Mouse (Mus musculus): ENCODE results near the gene Dab1. TPM values are rescaled to one million over a fixed set of nuclear protein-coding genes. Genes with fewer than 3 reads are reported as not detected.

Dab1 gene
- polyA plus RNA-seq, 1 experiment from 2014 or later, result 11.2 TPM

- Histone ChIP-seq H3K9ac (no peak overlapping the region), H3K4me2 (no peak overlapping the region), H3K27ac (no peak overlapping the region), H3K9me3 (no peaks in the 10 kb centered on the region), H3K4me1 (no peaks in the 10 kb centered on the region), H3K27me3 (replicated peaks) (no peaks in the 10 kb centered on the region), H3K36me3 (no peaks in the 10 kb centered on the region), H3K4me3 (replicated peaks) (no peak overlapping the region)
- no peak for ATAC-seq (ENCODE audit: insufficient read depth, low FRiP score, low read depth)
- WGBS, result 48% methylated on average over 3 of the region's 3 CpGs
Observed at GRCm38 (mm10) chr4:104067748-104068147, 448.6 kb downstream of the Dab1 start.

DNA sequence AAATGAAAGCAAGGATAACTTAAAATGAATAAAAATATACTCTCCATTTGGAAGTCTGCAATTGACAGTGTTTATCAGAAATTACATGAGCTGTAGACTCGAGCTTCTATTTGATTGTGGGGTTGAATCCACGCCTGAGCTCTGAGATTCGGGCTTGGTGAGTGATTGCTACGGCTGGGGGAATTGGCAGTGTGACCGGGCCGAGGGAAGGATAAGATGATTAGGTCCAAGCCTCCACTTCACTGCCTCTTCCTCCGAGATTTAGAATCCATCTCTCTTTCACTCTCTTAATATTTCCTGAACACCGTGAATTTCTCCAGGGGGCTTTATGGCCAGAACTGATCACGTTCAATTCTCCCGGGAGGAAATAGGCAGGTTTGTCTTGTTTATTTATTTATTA, 452.1 kb downstream of the Dab1 start:
- H3K27ac ChIP-seq, result no peak overlapping the region
- H3K27me3 ChIP-seq (replicated peaks), result no peaks in the 10 kb centered on the region
- H3K9me3 ChIP-seq, result no peaks in the 10 kb centered on the region
- H3K4me3 ChIP-seq (replicated peaks), result no peak overlapping the region
- no peaks in the 10 kb centered on the region for H3K4me1 ChIP-seq
- WGBS, result 61% methylated on average over 10 of the region's 10 CpGs
- no peak overlapping the region for H3K9ac ChIP-seq
- H3K4me2 ChIP-seq, result no peak overlapping the region
- ATAC-seq (ENCODE audit: insufficient read depth, low FRiP score, low read depth), result no peak
- H3K36me3 ChIP-seq, result no peaks in the 10 kb centered on the region

GRCm38 (mm10) chr4:104073920-104074459, 454.8 kb downstream of the Dab1 start:
- Histone ChIP-seq H3K9me3 (no peaks in the 10 kb centered on the region), H3K4me3 (replicated peaks) (no peak overlapping the region), H3K27ac (no peak overlapping the region), H3K4me1 (no peaks in the 10 kb centered on the region), H3K4me2 (no peak overlapping the region), H3K27me3 (replicated peaks) (no peaks in the 10 kb centered on the region), H3K9ac (no peak overlapping the region), H3K36me3 (no peaks in the 10 kb centered on the region)
- 76% methylated on average over 7 of the region's 7 CpGs for WGBS
- no peak for ATAC-seq (ENCODE audit: insufficient read depth, low FRiP score, low read depth)

DNA sequence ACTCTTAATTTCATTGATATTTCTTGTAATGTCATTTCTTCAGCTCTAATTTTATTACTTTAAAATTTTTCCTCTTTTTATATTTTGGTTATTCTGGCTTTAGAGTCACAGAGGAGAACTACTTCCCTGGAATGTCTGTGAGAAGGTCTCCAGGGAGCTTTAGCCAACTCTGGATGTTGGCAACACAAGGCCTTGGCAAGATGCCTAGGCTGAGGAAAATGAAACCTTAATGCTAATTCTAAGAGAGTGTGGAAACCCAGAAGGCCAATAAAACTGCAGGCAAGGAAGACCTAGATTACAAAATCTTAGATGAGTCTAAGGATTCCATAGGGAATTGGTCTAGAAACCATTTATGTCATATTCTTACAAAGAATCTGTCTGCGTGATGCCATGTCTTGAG, 458.6 kb downstream of the Dab1 start:
- Histone ChIP-seq H3K9me3 (no peaks in the 10 kb centered on the region), H3K36me3 (no peaks in the 10 kb centered on the region), H3K4me3 (replicated peaks) (no peak overlapping the region), H3K27me3 (replicated peaks) (no peaks in the 10 kb centered on the region), H3K9ac (no peak overlapping the region), H3K4me2 (no peak overlapping the region), H3K4me1 (no peaks in the 10 kb centered on the region), H3K27ac (no peak overlapping the region)
- 91% methylated on average over 1 of the region's 1 CpGs for WGBS
- no peak for ATAC-seq (ENCODE audit: insufficient read depth, low FRiP score, low read depth)

- no peak for ATAC-seq (ENCODE audit: insufficient read depth, low FRiP score, low read depth)
- 17% methylated on average over 6 of the region's 6 CpGs for WGBS
Observed at GRCm38 (mm10) chr4:104106299-104106698, 487.1 kb downstream of the Dab1 start.

GRCm38 (mm10) chr4:104111614-104112013, 492.5 kb downstream of the Dab1 start:
- no peaks in the 10 kb centered on the region for H3K36me3 ChIP-seq
- H3K27ac ChIP-seq, result no peak overlapping the region
- ATAC-seq (ENCODE audit: insufficient read depth, low FRiP score, low read depth), result no peak
- no peak overlapping the region for H3K9ac ChIP-seq
- no peaks in the 10 kb centered on the region for H3K27me3 ChIP-seq (replicated peaks)
- no peaks in the 10 kb centered on the region for H3K9me3 ChIP-seq
- no peak overlapping the region for H3K4me3 ChIP-seq (replicated peaks)
- no peak overlapping the region for H3K4me2 ChIP-seq
- H3K4me1 ChIP-seq, result no peaks in the 10 kb centered on the region

More at GRCm38 (mm10) chr4:104106299-104106698, 487.1 kb downstream of the Dab1 start:
- Histone ChIP-seq H3K4me3 (replicated peaks) (no peak overlapping the region), H3K27me3 (replicated peaks) (no peaks in the 10 kb centered on the region), H3K4me2 (no peak overlapping the region), H3K4me1 (no peaks in the 10 kb centered on the region), H3K9me3 (no peaks in the 10 kb centered on the region), H3K36me3 (no peaks in the 10 kb centered on the region), H3K27ac (no peak overlapping the region), H3K9ac (no peak overlapping the region)

DNA sequence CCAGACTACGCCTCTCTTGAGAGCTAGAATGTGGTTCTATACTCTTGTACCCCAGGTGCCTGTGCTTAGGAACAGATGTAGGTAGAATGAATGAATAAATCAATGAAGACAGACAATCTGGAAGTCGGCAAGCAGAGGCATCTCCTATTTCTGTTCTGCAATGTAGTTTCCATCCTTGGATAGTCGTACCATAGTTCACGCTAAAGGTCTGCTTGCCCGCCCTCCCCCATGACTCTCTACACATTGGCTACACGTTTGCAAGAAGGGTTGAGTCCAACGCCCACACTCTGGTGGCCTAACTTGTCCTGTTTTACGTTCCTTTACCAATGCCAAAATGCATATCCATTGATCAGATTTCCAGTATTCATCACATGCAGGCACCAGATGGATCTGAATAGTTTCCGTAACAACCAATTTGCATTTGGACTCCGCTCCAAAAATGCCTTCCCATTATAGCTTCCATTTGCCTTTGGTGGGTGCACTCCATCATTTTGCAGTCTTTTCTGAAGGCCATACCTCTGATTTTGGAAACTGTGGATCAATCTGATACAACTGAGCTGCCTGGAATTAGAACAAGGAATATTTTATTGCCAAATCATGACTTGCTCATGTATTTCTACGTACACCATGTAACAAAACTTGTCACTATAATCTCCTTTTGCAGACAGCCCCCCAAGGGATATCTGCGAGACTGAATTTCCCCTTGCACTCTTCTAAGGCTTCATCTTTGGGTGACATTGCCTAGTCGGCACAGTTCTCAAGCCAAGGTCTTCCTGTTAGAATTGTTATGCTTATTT, 494.2 kb downstream of the Dab1 start:
- no peak for ATAC-seq (ENCODE audit: insufficient read depth, low FRiP score, low read depth)
- Histone ChIP-seq H3K4me2 (no peak overlapping the region), H3K27me3 (replicated peaks) (no peaks in the 10 kb centered on the region), H3K4me1 (no peaks in the 10 kb centered on the region), H3K9ac (no peak overlapping the region), H3K4me3 (replicated peaks) (no peak overlapping the region), H3K36me3 (no peaks in the 10 kb centered on the region), H3K9me3 (no peaks in the 10 kb centered on the region), H3K27ac (no peak overlapping the region)
- 85% methylated on average over 13 of the region's 13 CpGs for WGBS

DNA sequence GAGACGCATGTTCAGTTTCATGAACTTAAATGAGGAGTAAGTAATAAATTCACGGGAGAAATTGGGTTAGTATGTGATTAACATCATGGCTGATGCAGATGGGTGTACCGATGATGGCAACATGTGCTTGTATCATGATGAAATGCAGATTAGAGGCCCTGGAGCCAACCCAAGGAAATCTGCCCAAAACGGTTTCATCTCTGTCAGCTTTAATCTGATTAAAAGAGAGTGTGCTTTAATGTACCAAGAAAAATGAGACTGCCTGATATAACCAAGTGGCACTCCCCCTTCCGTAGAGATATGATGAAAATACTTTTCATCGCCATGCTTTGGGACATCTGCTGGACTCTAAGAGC, 494.8 kb downstream of the Dab1 start:
- no peaks in the 10 kb centered on the region for H3K27me3 ChIP-seq (replicated peaks)
- no peak for ATAC-seq (ENCODE audit: insufficient read depth, low FRiP score, low read depth)
- H3K27ac ChIP-seq, result no peak overlapping the region
- H3K4me1 ChIP-seq, result no peaks in the 10 kb centered on the region
- H3K9me3 ChIP-seq, result no peaks in the 10 kb centered on the region
- H3K4me3 ChIP-seq (replicated peaks), result no peak overlapping the region
- WGBS, result 74% methylated on average over 6 of the region's 6 CpGs
- H3K36me3 ChIP-seq, result no peaks in the 10 kb centered on the region
- H3K4me2 ChIP-seq, result no peak overlapping the region
- no peak overlapping the region for H3K9ac ChIP-seq

DNA sequence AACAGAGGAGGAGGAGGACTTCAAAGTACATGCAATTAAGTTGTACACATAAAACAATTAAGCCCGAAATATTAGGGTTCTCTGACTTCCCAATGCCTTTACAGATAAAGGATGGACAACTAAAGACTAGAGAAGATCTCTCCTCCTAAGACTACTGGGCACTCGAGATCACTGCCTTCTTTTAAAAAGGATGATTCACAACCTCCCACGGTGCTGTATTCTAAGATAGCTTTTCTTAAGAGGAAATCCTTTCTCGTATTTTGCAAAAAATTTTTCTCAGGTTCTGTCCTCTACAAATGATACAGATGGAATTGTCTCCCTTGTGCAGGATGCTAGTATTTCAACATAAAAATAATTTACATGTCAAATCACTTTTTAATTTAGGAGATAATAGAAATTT, 500.9 kb downstream of the Dab1 start:
- Histone ChIP-seq H3K36me3 (no peaks in the 10 kb centered on the region), H3K4me2 (no peak overlapping the region)

GRCm38 (mm10) chr4:104121959-104122358, 502.8 kb downstream of the Dab1 start:
- Histone ChIP-seq H3K4me1 (no peaks in the 10 kb centered on the region), H3K27me3 (replicated peaks) (no peaks in the 10 kb centered on the region), H3K9me3 (no peaks in the 10 kb centered on the region), H3K4me2 (no peak overlapping the region), H3K9ac (no peak overlapping the region), H3K27ac (no peak overlapping the region), H3K36me3 (no peaks in the 10 kb centered on the region), H3K4me3 (replicated peaks) (no peak overlapping the region)
- WGBS, result 63% methylated on average over 5 of the region's 5 CpGs
- no peak for ATAC-seq (ENCODE audit: insufficient read depth, low FRiP score, low read depth)

More for the DNA sequence above, 500.9 kb downstream of the Dab1 start:
- no peaks in the 10 kb centered on the region for H3K4me1 ChIP-seq
- no peaks in the 10 kb centered on the region for H3K9me3 ChIP-seq
- no peak overlapping the region for H3K4me3 ChIP-seq (replicated peaks)
- H3K27ac ChIP-seq, result no peak overlapping the region
- no peaks in the 10 kb centered on the region for H3K27me3 ChIP-seq (replicated peaks)
- WGBS, result 81% methylated on average over 4 of the region's 4 CpGs
- ATAC-seq (ENCODE audit: insufficient read depth, low FRiP score, low read depth), result no peak
- H3K9ac ChIP-seq, result no peak overlapping the region

GRCm38 (mm10) chr4:104122364-104122763, 503.2 kb downstream of the Dab1 start:
- Histone ChIP-seq H3K27ac (no peak overlapping the region), H3K4me2 (no peak overlapping the region), H3K4me3 (replicated peaks) (no peak overlapping the region), H3K9ac (no peak overlapping the region), H3K9me3 (no peaks in the 10 kb centered on the region), H3K27me3 (replicated peaks) (no peaks in the 10 kb centered on the region), H3K36me3 (no peaks in the 10 kb centered on the region), H3K4me1 (no peaks in the 10 kb centered on the region)
- ATAC-seq (ENCODE audit: insufficient read depth, low FRiP score, low read depth), result no peak
- WGBS, result 61% methylated on average over 1 of the region's 1 CpGs

- no peak overlapping the region for H3K4me2 ChIP-seq
- H3K9me3 ChIP-seq, result no peaks in the 10 kb centered on the region
- H3K27me3 ChIP-seq (replicated peaks), result no peaks in the 10 kb centered on the region
- no peak overlapping the region for H3K27ac ChIP-seq
- no peak for ATAC-seq (ENCODE audit: insufficient read depth, low FRiP score, low read depth)
- H3K4me1 ChIP-seq, result no peaks in the 10 kb centered on the region
- no peaks in the 10 kb centered on the region for H3K36me3 ChIP-seq
- H3K4me3 ChIP-seq (replicated peaks), result no peak overlapping the region
- no peak overlapping the region for H3K9ac ChIP-seq
Observed at GRCm38 (mm10) chr4:104153637-104154036, 534.5 kb downstream of the Dab1 start.

DNA sequence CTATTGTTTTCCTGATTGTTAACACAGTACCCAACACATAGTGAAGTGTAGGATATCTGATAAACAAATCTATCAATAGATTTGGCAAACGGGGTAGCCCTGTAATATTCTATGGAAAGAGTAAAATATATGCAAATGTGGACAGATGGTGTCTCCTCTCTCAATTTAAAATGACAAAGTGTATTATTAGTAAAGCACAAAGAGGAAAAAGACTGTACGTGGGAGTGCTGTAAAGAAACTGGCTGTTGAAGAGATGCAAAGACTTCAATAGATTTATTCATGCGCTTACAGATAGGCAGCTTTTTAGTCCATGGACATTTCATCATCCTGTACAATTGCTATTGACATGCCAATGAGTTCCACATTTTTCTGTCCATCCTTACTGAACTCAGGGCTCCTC, 558.9 kb downstream of the Dab1 start:
- H3K27ac ChIP-seq, result no peak overlapping the region
- 83% methylated on average over 3 of the region's 3 CpGs for WGBS
- no peak for ATAC-seq (ENCODE audit: insufficient read depth, low FRiP score, low read depth)
- H3K4me3 ChIP-seq (replicated peaks), result no peak overlapping the region
- H3K9me3 ChIP-seq, result no peaks in the 10 kb centered on the region
- no peaks in the 10 kb centered on the region for H3K4me1 ChIP-seq
- H3K27me3 ChIP-seq (replicated peaks), result no peaks in the 10 kb centered on the region
- H3K4me2 ChIP-seq, result no peak overlapping the region
- H3K9ac ChIP-seq, result no peak overlapping the region
- no peaks in the 10 kb centered on the region for H3K36me3 ChIP-seq
